Mouse (Mus musculus): ENCODE measurements at regions not wholly inside any gene's neighbourhood (a gene's known extent, or its start where the extent isn't known, plus 50 kb on each side); places are given as distances from the start of the nearest gene placed in this dataset.

DNA sequence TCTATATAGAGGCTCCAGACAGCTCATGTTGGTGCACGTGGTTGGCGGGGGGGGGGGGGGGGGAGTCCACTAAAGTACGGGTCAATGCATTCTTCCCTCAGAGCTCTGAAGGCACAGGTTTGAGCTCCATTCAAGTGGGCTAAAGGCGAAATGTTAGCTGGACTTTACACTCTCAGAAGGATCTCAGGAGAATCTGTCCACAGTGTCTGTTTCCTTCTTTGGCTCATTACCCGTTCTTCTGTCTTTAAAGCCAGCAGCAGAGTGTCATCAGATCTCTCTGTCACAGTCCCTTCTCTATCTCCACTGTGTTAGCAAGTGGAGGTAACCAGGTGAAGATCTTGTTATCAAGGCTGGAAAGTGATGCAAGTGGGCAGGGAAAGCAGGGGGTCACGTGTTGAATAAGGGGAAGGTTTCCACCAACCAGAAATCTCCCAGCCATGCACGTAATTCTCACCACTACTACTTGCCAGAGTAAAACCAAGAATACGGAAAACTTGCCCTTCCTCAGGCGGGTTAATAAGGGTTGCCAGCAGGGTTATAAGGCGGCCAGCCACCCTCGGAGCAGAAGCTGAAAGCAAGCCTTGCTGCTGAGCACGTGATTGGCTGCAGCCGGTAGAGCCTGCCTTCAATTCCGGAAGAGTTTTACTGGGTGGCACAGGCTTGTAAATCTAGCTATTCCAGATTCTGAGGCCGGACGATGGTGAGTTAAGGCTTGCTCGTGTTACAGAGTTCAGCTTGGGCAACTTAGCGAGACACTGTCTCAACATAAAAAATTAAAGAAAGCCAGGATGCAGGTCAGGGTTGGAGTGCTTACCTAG is 70.2 kb upstream of the Acpp start:
- no peak for TF ChIP-seq GATA4 (IDR thresholded peaks at IDR 0.05; ENCODE audit: insufficient replicate concordance, low read length)

DNA sequence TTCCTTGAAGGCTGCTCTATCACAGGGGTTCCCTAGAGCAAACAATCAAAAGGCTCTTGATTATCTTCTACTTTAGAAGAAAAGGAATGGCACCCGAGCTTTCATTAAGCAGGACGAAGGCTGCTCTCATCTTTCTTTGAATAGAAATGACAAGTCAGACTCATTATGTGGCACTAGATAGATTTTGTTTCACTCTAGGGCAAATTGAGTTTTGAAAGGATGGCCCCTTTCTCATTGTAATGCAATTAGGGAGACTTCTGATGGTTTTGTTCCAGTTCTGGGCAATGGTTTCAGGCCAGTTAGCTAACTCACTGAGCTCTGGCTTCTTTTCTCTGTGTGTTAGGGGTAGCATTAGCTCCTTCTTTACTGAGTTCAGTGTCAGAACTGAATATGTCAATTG is 69.5 kb upstream of the Acpp start:
- no peak for TF ChIP-seq GATA4 (IDR thresholded peaks at IDR 0.05; ENCODE audit: insufficient replicate concordance, low read length)

DNA sequence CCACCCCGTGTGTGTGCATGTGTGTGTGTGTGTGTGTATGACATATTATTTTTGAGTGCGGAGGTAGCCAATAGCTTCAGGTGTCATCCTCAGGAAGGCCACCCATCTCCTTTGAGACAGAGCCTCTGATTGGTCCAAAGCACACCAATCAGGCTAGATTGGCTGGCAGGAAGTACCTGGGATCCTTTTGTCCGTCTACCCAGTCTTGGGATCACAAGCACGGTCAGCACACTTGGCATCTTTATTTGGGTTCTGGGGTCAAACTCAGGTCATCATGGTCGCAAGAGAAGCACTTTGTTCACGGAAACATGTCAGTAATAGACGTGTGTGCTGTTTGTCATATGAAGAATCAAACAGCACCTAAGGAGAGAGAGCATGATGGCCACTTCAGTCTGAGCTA is 68.9 kb upstream of the Acpp start:
- no peak for TF ChIP-seq GATA4 (IDR thresholded peaks at IDR 0.05; ENCODE audit: insufficient replicate concordance, low read length)

DNA sequence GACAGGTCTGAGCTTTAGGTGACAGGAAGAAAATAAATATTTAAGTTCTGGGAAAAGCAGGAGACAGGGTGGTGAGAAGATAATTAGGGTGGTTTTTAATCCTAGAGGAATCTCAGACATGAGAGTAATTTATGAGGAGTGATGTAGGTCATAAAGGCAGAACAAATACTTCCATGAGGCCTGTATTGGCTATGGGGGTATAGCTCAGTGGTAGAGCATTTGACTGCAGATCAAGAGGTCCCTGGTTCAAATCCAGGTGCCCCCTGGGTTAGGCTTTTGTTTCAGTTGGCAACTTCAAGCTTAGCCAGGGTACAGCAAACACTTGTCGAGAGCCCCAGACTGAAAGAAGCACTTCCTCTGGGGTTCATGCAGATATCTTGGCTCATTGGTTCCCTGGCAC is 66.3 kb upstream of the Acpp start:
- TF ChIP-seq GATA4 (IDR thresholded peaks at IDR 0.05; ENCODE audit: insufficient replicate concordance, low read length), result no peak

DNA sequence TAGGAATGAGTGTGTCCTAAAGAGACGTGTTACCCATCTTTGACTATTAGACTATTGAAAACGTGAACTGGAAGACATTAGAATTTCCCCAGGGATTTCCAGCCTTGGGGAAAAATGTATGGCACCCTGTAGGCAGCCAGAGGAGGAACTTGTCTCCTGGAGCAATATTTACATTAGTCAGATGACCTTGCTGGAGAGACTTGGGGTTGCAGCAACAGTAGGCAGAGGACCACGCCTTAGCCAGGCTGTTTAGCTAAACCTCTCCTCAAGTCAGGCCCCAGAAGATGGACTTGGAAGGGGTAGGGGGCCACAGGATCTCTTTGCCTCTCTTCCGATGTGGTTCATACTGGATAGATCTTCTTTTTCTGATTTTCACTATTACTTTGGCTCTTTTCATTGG is 64.1 kb upstream of the Acpp start:
- TF ChIP-seq GATA4 (IDR thresholded peaks at IDR 0.05; ENCODE audit: insufficient replicate concordance, low read length), result no peak

DNA sequence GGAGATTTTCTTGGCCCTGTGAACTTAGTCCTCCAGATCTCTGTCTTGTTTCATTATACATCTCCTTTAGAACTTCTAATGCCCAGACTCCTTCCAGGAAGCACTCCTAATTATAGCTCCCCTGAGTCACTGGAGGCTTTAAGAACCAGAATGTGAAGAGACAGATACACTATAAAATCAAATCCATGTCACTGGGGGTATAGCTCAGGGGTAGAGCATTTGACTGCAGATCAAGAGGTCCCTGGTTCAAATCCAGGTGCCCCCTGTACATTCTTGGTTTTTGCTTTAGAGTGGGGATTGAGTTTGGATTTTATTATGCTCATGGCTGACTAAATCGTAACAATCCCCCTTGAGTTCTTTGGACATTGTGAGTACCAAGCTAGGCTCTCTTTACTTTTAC is 62.4 kb upstream of the Acpp start:
- TF ChIP-seq GATA4 (IDR thresholded peaks at IDR 0.05; ENCODE audit: insufficient replicate concordance, low read length), result no peak

DNA sequence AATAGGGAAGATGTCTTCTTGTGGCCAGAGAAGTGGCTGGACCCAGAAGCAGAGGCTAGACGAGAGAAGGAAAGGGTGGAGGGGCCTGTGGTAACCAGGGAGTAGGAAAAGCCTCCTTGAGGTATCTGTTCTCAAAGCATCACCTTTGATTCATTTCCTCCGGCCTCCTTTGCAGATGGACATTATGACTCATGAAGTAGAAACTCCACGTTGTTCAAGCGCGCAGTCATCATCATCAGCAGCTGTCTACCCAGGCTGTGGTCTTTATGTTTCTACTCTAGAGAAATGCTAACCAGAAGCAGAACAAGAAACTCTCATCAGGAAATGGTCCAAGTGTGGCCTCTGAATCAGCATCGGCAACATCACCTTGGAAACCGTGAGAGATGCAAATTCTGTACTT is 50.3 kb upstream of the Acpp start:
- TF ChIP-seq GATA4 (IDR thresholded peaks at IDR 0.05; ENCODE audit: insufficient replicate concordance, low read length), result no peak
